Mouse (Mus musculus): Measurements from ENCODE around the gene Hap1.

GRCm38 (mm10) chr11:100382682-100383081 is 26.8 kb upstream of the Hap1 start:
- TF ChIP-seq CTCF (IDR thresholded peaks at IDR 0.05) (no peak), POLR2A (IDR thresholded peaks at IDR 0.05; ENCODE audit: insufficient read depth, low read depth, low read length) (no peak), EP300 (IDR thresholded peaks at IDR 0.05; ENCODE audit: insufficient read depth, low read depth, low read length) (no peak)
